Mouse (Mus musculus): ENCODE measurements around the gene Ighmbp2.

DNA sequence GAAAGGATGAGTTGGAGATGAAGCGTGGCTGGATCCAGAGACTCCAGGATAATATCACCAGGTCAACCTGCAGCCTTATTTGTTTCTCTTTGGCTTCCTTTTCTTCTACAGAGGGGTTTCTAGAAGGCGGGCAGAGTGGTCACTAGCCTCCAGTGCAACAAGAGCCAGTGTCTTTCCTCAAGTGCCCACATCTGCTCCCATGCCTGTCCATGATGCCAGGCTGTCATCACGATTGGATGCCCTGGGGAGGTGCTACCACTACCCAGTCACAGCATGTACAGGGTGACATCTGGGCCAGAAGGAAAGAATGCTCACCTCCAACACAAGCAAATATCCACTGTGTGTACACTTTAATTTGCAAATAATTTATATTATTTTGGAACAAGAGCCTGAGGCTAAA lies 22.2 kb downstream of the Ighmbp2 start:
- TF ChIP-seq CTCF (IDR thresholded peaks at IDR 0.05): no peak
- TF ChIP-seq EP300 (IDR thresholded peaks at IDR 0.05): no peak

Data from lung, postnatal 0 days (tissue).